8 mouse cellular contexts compared by ENCODE assay signal in genomic region chr9:31997178-31998097, GRCm38 (mm10).
DNase-seq lines count a peak whose midpoint lies in the region; ATAC-seq lines count a peak whose summit lies in the region.

No protein-coding gene starts in this region.

- no peak overlapping the region for H3K27ac ChIP-seq in hindbrain, embryonic 14.5 days
- no peak overlapping the region for H3K27ac ChIP-seq in hindbrain, embryonic 13.5 days
- peak overlapping the region; percentile 98 to 99 for H3K27ac ChIP-seq in heart, embryonic 14.5 days (replicated peaks in 1 of 2; ENCODE audit: control insufficient read depth in 1 of 2, insufficient read depth in 1 of 2, low read depth in 2 of 2, low read length in 2 of 2)
- 0 out of 2 replicates have a peak overlapping the region, but pooled peaks have one; percentile 19 for H3K27ac ChIP-seq in midbrain, embryonic 16.5 days (ENCODE audit: low read length)

- intact Hi-C loops in left cerebral cortex, postnatal 14 days (cut with DNase I) = loop anchor here (5.0 kb wide), 1 partner anchor 35 kb away; no protein-coding TSS in a partner anchor

- no peak for ATAC-seq in hindbrain, embryonic 14.5 days (ENCODE audit: low FRiP score)
- no peak for ATAC-seq in hindbrain, embryonic 13.5 days (ENCODE audit: low FRiP score)
- ATAC-seq in common myeloid progenitor, adult 5-6 weeks (replicated peaks; ENCODE audit: low read depth, poor library complexity, severe bottlenecking) = peak; percentile 56
- peak; percentile 88 for ATAC-seq in heart, embryonic 14.5 days (ENCODE audit: insufficient number of reproducible peaks, insufficient read depth, low FRiP score, low read depth)
- ATAC-seq in midbrain, embryonic 16.5 days = peak; percentile 70
- no peak for ATAC-seq in monocyte, adult 5-6 weeks (replicated peaks; ENCODE audit: insufficient number of reproducible peaks, low FRiP score, low TSS enrichment, poor library complexity, severe bottlenecking)

- no peak for DNase-seq in hindbrain, embryonic 14.5 days (ENCODE audit: low spot score)
- DNase-seq in left cerebral cortex, postnatal 14 days (ENCODE audit: low spot score in 2 of 2) = peak; percentile 55 to 75
- no peak for DNase-seq in adrenal gland, adult 2 months

- no peak overlapping the region for H3K4me3 ChIP-seq in hindbrain, embryonic 14.5 days (replicated peaks; ENCODE audit: low read length)
- no peak overlapping the region for H3K4me3 ChIP-seq in hindbrain, embryonic 13.5 days
- peak overlapping the region; percentile 12 to 19; a peak in 3 of 4 replicates for H3K4me3 ChIP-seq in heart, embryonic 14.5 days (ENCODE audit: control insufficient read depth in 1 of 2, insufficient read depth in 1 of 2, low read depth in 1 of 2, low read length in 2 of 2)
- no peak overlapping the region for H3K4me3 ChIP-seq in midbrain, embryonic 16.5 days (ENCODE audit: low read depth, low read length)

- H3K4me2 ChIP-seq in hindbrain, embryonic 14.5 days (replicated peaks) = 0 out of 2 replicates have a peak overlapping the region, but pooled peaks have one; percentile 7
- H3K4me2 ChIP-seq in hindbrain, embryonic 13.5 days = no peak overlapping the region
- H3K4me2 ChIP-seq in heart, embryonic 14.5 days (ENCODE audit: low read length) = peak overlapping the region; percentile 64
- H3K4me2 ChIP-seq in midbrain, embryonic 16.5 days (ENCODE audit: low read length) = no peak overlapping the region

- H3K9me3 ChIP-seq in hindbrain, embryonic 14.5 days (ENCODE audit: control insufficient read depth, low read length) = no peaks in the 10 kb centered on the region
- no peaks in the 10 kb centered on the region for H3K9me3 ChIP-seq in hindbrain, embryonic 13.5 days
- H3K9me3 ChIP-seq in heart, embryonic 14.5 days (ENCODE audit: control insufficient read depth, low read length) = no peaks in the 10 kb centered on the region
- no peaks in the 10 kb centered on the region for H3K9me3 ChIP-seq in midbrain, embryonic 16.5 days (replicated peaks; ENCODE audit: control insufficient read depth, low read length, poor library complexity, severe bottlenecking)

- H3K36me3 ChIP-seq in hindbrain, embryonic 14.5 days (replicated peaks; ENCODE audit: control insufficient read depth, insufficient read depth) = no peaks in the 10 kb centered on the region
- H3K36me3 ChIP-seq in hindbrain, embryonic 13.5 days = no peaks in the 10 kb centered on the region
- no peaks in the 10 kb centered on the region for H3K36me3 ChIP-seq in heart, embryonic 14.5 days (ENCODE audit: control insufficient read depth, insufficient read depth, low read length)
- H3K36me3 ChIP-seq in midbrain, embryonic 16.5 days (ENCODE audit: control insufficient read depth, insufficient read depth, low read length) = no peaks in the 10 kb centered on the region

- H3K4me1 ChIP-seq in hindbrain, embryonic 14.5 days (replicated peaks; ENCODE audit: control insufficient read depth, insufficient read depth, low read length) = no peaks in the 10 kb centered on the region
- H3K4me1 ChIP-seq in hindbrain, embryonic 13.5 days (replicated peaks) = 0 out of 2 replicates have a peak, but pooled peaks cover 8% of the 10 kb centered on the region
- peaks cover 21 to 38% of the 10 kb centered on the region in 2 experiments for H3K4me1 ChIP-seq in heart, embryonic 14.5 days (ENCODE audit: control insufficient read depth in 2 of 2, insufficient read depth in 2 of 2, low read length in 2 of 2)
- no peaks in the 10 kb centered on the region for H3K4me1 ChIP-seq in midbrain, embryonic 16.5 days (ENCODE audit: control insufficient read depth, insufficient read depth, low read length)

- H3K9ac ChIP-seq in hindbrain, embryonic 14.5 days = no peak overlapping the region
- no peak overlapping the region for H3K9ac ChIP-seq in hindbrain, embryonic 13.5 days
- peak overlapping the region; percentile 60 for H3K9ac ChIP-seq in heart, embryonic 14.5 days (ENCODE audit: low read length)
- H3K9ac ChIP-seq in midbrain, embryonic 16.5 days (ENCODE audit: low read depth, low read length) = no peak overlapping the region

- H3K27me3 ChIP-seq in hindbrain, embryonic 14.5 days (ENCODE audit: control insufficient read depth, insufficient read depth, low read length) = no peaks in the 10 kb centered on the region
- no peaks in the 10 kb centered on the region for H3K27me3 ChIP-seq in hindbrain, embryonic 13.5 days
- H3K27me3 ChIP-seq in heart, embryonic 14.5 days (ENCODE audit: control insufficient read depth, insufficient read depth, low read length) = no peaks in the 10 kb centered on the region
- H3K27me3 ChIP-seq in midbrain, embryonic 16.5 days (ENCODE audit: control insufficient read depth, insufficient read depth, low read depth, low read length) = no peaks in the 10 kb centered on the region

- 63% methylated on average over 25 of the region's 25 CpGs for WGBS in hindbrain, embryonic 14.5 days
- 64% methylated on average over 25 of the region's 25 CpGs for WGBS in hindbrain, embryonic 13.5 days
- WGBS in heart, embryonic 14.5 days = 13% methylated on average over 25 of the region's 25 CpGs
- 58% methylated on average over 25 of the region's 25 CpGs for WGBS in midbrain, embryonic 16.5 days

Comparison
In these comparisons a context has a peak if more than half of its experiments do, and no peak if none do; other contexts are left out.
1. H3K4me2 ChIP-seq: peak in hindbrain, embryonic 14.5 days (single experiment) and heart, embryonic 14.5 days (single experiment); none in hindbrain, embryonic 13.5 days (single experiment) and midbrain, embryonic 16.5 days (single experiment).
2. ATAC-seq: peak in common myeloid progenitor, adult 5-6 weeks (single experiment), heart, embryonic 14.5 days (single experiment) and midbrain, embryonic 16.5 days (single experiment); none in hindbrain, embryonic 14.5 days (single experiment), hindbrain, embryonic 13.5 days (single experiment) and monocyte, adult 5-6 weeks (single experiment).
3. DNase-seq: peak in left cerebral cortex, postnatal 14 days (2 of 2); none in hindbrain, embryonic 14.5 days (single experiment) and adrenal gland, adult 2 months (single experiment).
4. H3K27ac ChIP-seq: peak in heart, embryonic 14.5 days (2 of 2) and midbrain, embryonic 16.5 days (single experiment); none in hindbrain, embryonic 14.5 days (single experiment) and hindbrain, embryonic 13.5 days (single experiment).
5. H3K4me3 ChIP-seq: peak in heart, embryonic 14.5 days (2 of 2); none in hindbrain, embryonic 14.5 days (single experiment), hindbrain, embryonic 13.5 days (single experiment) and midbrain, embryonic 16.5 days (single experiment).